Mouse (Mus musculus): ENCODE measurements around the gene Dram2. TPM values are rescaled to one million over a fixed set of nuclear protein-coding genes. Genes with fewer than 3 reads are reported as not detected.

Dram2 gene
- 49.8 and 54.4 TPM in 2 replicates for polyA plus RNA-seq (2015; fragmentation: Nextera tagmentation; extraction: Ambion mirVana)

GRCm38 (mm10) chr3:106547171-106547923 is at the start of gene Dram2, which contains the start of gene Cept1:
Gene Dram2 (plus strand): TSS chr3:106547798.
Gene Cept1 (minus strand): TSS chr3:106547802.
- under 1% methylated on average over 63 of the region's 63 CpGs for WGBS
- Histone ChIP-seq H3K9ac (peak within 1 kb of the TSS; percentile 84), H3K4me3 (peak within 1 kb of the TSS; percentile 68), H3K4me1 (peaks cover 30% of the 10 kb centered on the region), H3K27me3 (no peaks in the 10 kb centered on the region), H3K27ac (peak within 1 kb of the TSS; percentile 99), H3K9me3 (no peaks in the 10 kb centered on the region), H3K36me3 (0 out of 2 replicates have a peak, but pooled peaks cover 4% of the 10 kb centered on the region), H3K4me2 (replicated peaks) (peak within 1 kb of the TSS; percentile 70)
- ATAC-seq (ENCODE audit: low FRiP score, low read depth): peak; percentile 97

- no peak overlapping the region for H3K27ac ChIP-seq
- no peaks in the 10 kb centered on the region for H3K9me3 ChIP-seq
- WGBS: 91% methylated on average over 2 of the region's 2 CpGs
- H3K9ac ChIP-seq: no peak overlapping the region
- no peaks in the 10 kb centered on the region for H3K4me1 ChIP-seq
- ATAC-seq (ENCODE audit: low FRiP score, low read depth): no peak
- no peaks in the 10 kb centered on the region for H3K27me3 ChIP-seq
- H3K4me3 ChIP-seq: no peak overlapping the region
- H3K36me3 ChIP-seq: peaks cover 48% of the 10 kb centered on the region
- no peak overlapping the region for H3K4me2 ChIP-seq (replicated peaks)
These were observed 47.1 kb upstream of the Dram2 start for GRCm38 (mm10) chr3:106500510-106500909.

GRCm38 (mm10) chr3:106502892-106503291 is 44.7 kb upstream of the Dram2 start:
- 88% methylated on average over 2 of the region's 2 CpGs for WGBS
- ATAC-seq (ENCODE audit: low FRiP score, low read depth): no peak

GRCm38 (mm10) chr3:106510669-106511068 is 36.9 kb upstream of the Dram2 start:
- no peak overlapping the region for H3K27ac ChIP-seq
- H3K4me1 ChIP-seq: no peaks in the 10 kb centered on the region
- H3K9me3 ChIP-seq: no peaks in the 10 kb centered on the region
- no peak for ATAC-seq (ENCODE audit: low FRiP score, low read depth)
- H3K27me3 ChIP-seq: no peaks in the 10 kb centered on the region
- H3K4me2 ChIP-seq (replicated peaks): no peak overlapping the region
- peaks cover 6% of the 10 kb centered on the region; the same call in 1 of the 2 replicates for H3K36me3 ChIP-seq
- H3K4me3 ChIP-seq: no peak overlapping the region
- WGBS: 94% methylated on average over 1 of the region's 1 CpGs
- no peak overlapping the region for H3K9ac ChIP-seq

More at GRCm38 (mm10) chr3:106502892-106503291, 44.7 kb upstream of the Dram2 start:
- H3K27ac ChIP-seq: no peak overlapping the region
- no peaks in the 10 kb centered on the region for H3K27me3 ChIP-seq
- H3K4me3 ChIP-seq: no peak overlapping the region
- no peaks in the 10 kb centered on the region for H3K4me1 ChIP-seq
- no peak overlapping the region for H3K4me2 ChIP-seq (replicated peaks)
- H3K9ac ChIP-seq: no peak overlapping the region
- peaks cover 54% of the 10 kb centered on the region for H3K36me3 ChIP-seq
- no peaks in the 10 kb centered on the region for H3K9me3 ChIP-seq

- H3K36me3 ChIP-seq: no peaks in the 10 kb centered on the region
- no peak overlapping the region for H3K4me3 ChIP-seq
- ATAC-seq (ENCODE audit: low FRiP score, low read depth): no peak
- no peaks in the 10 kb centered on the region for H3K27me3 ChIP-seq
- no peaks in the 10 kb centered on the region for H3K9me3 ChIP-seq
- no peak overlapping the region for H3K9ac ChIP-seq
- H3K27ac ChIP-seq: no peak overlapping the region
- H3K4me1 ChIP-seq: no peaks in the 10 kb centered on the region
- no peak overlapping the region for H3K4me2 ChIP-seq (replicated peaks)
- WGBS: 90% methylated on average over 6 of the region's 6 CpGs
These were observed 32.6 kb upstream of the Dram2 start for GRCm38 (mm10) chr3:106515016-106515415.

- Histone ChIP-seq H3K4me2 (replicated peaks) (no peak overlapping the region), H3K9me3 (no peaks in the 10 kb centered on the region), H3K27ac (no peak overlapping the region), H3K9ac (no peak overlapping the region), H3K4me3 (no peak overlapping the region), H3K36me3 (peaks cover 9% of the 10 kb centered on the region), H3K27me3 (no peaks in the 10 kb centered on the region), H3K4me1 (no peaks in the 10 kb centered on the region)
- WGBS: 100% methylated on average over 1 of the region's 1 CpGs
- ATAC-seq (ENCODE audit: low FRiP score, low read depth): no peak
These were observed 24.9 kb upstream of the Dram2 start for GRCm38 (mm10) chr3:106522730-106523129.

- 91% methylated on average over 2 of the region's 2 CpGs for WGBS
- H3K9ac ChIP-seq: no peak overlapping the region
- H3K9me3 ChIP-seq: no peaks in the 10 kb centered on the region
- no peak for ATAC-seq (ENCODE audit: low FRiP score, low read depth)
- H3K4me3 ChIP-seq: no peak overlapping the region
- no peak overlapping the region for H3K27ac ChIP-seq
- no peak overlapping the region for H3K4me2 ChIP-seq (replicated peaks)
- no peaks in the 10 kb centered on the region for H3K4me1 ChIP-seq
- no peaks in the 10 kb centered on the region for H3K27me3 ChIP-seq
- H3K36me3 ChIP-seq: peaks cover 10% of the 10 kb centered on the region
These were observed 21.2 kb upstream of the Dram2 start for GRCm38 (mm10) chr3:106526411-106526810.

GRCm38 (mm10) chr3:106528032-106528431 is 19.6 kb upstream of the Dram2 start:
- Histone ChIP-seq H3K4me3 (no peak overlapping the region), H3K27ac (no peak overlapping the region), H3K9me3 (no peaks in the 10 kb centered on the region), H3K4me2 (replicated peaks) (no peak overlapping the region), H3K9ac (no peak overlapping the region), H3K4me1 (no peaks in the 10 kb centered on the region), H3K36me3 (peaks cover 12% of the 10 kb centered on the region), H3K27me3 (no peaks in the 10 kb centered on the region)
- 90% methylated on average over 2 of the region's 2 CpGs for WGBS
- no peak for ATAC-seq (ENCODE audit: low FRiP score, low read depth)

- H3K9ac ChIP-seq: no peak overlapping the region
- H3K4me2 ChIP-seq (replicated peaks): no peak overlapping the region
- no peak overlapping the region for H3K27ac ChIP-seq
- no peak for ATAC-seq (ENCODE audit: low FRiP score, low read depth)
- H3K27me3 ChIP-seq: no peaks in the 10 kb centered on the region
- H3K4me1 ChIP-seq: no peaks in the 10 kb centered on the region
- H3K9me3 ChIP-seq: no peaks in the 10 kb centered on the region
- H3K4me3 ChIP-seq: no peak overlapping the region
- H3K36me3 ChIP-seq: peaks cover 22% of the 10 kb centered on the region
- WGBS: 93% methylated on average over 2 of the region's 2 CpGs
These were observed 14.3 kb upstream of the Dram2 start for GRCm38 (mm10) chr3:106533277-106533676.

GRCm38 (mm10) chr3:106544721-106545316 is 2.8 kb upstream of the Dram2 start:
- 84% methylated on average over 8 of the region's 8 CpGs for WGBS
- no peak for ATAC-seq (ENCODE audit: low FRiP score, low read depth)

GRCm38 (mm10) chr3:106547924-106548539 is 434 bp downstream of the Dram2 start:
- no peaks in the 10 kb centered on the region for H3K9me3 ChIP-seq
- no peak for ATAC-seq (ENCODE audit: low FRiP score, low read depth)
- peak overlapping the region; percentile 62 for H3K4me2 ChIP-seq (replicated peaks)
- 0 out of 2 replicates have a peak, but pooled peaks cover 5% of the 10 kb centered on the region for H3K36me3 ChIP-seq
- 0% methylated on average over 27 of the region's 27 CpGs for WGBS
- peak overlapping the region; percentile 84 for H3K9ac ChIP-seq
- H3K4me1 ChIP-seq: peaks cover 30% of the 10 kb centered on the region
- H3K4me3 ChIP-seq: peak overlapping the region; percentile 68
- H3K27me3 ChIP-seq: no peaks in the 10 kb centered on the region
- H3K27ac ChIP-seq: peak overlapping the region; percentile 99

More at GRCm38 (mm10) chr3:106544721-106545316, 2.8 kb upstream of the Dram2 start:
- H3K4me1 ChIP-seq: peaks cover 30% of the 10 kb centered on the region
- H3K4me3 ChIP-seq: no peak overlapping the region
- no peaks in the 10 kb centered on the region for H3K36me3 ChIP-seq
- H3K27ac ChIP-seq: no peak overlapping the region
- no peaks in the 10 kb centered on the region for H3K9me3 ChIP-seq
- no peak overlapping the region for H3K9ac ChIP-seq
- H3K27me3 ChIP-seq: no peaks in the 10 kb centered on the region
- H3K4me2 ChIP-seq (replicated peaks): no peak overlapping the region

- H3K9ac ChIP-seq: no peak overlapping the region
- no peaks in the 10 kb centered on the region for H3K9me3 ChIP-seq
- 45% methylated on average over 3 of the region's 3 CpGs for WGBS
- 0 out of 2 replicates have a peak overlapping the region, but pooled peaks have one; percentile 23 for H3K4me2 ChIP-seq (replicated peaks)
- ATAC-seq (ENCODE audit: low FRiP score, low read depth): no peak
- no peaks in the 10 kb centered on the region for H3K27me3 ChIP-seq
- H3K27ac ChIP-seq: no peak overlapping the region
- peaks cover 30% of the 10 kb centered on the region for H3K4me1 ChIP-seq
- H3K36me3 ChIP-seq: peaks cover 13% of the 10 kb centered on the region
- no peak overlapping the region; the same call in 1 of the 2 replicates for H3K4me3 ChIP-seq
These were observed 1.4 kb downstream of the Dram2 start for GRCm38 (mm10) chr3:106548971-106549370.
